Mouse (Mus musculus): ENCODE measurements around the gene Vinac1. TPM values are rescaled to one million over a fixed set of nuclear protein-coding genes. Genes with fewer than 3 reads are reported as not detected.

Vinac1 gene
- polyA plus RNA-seq, 1 experiment from 2014 or later, result 0.08 TPM

DNA sequence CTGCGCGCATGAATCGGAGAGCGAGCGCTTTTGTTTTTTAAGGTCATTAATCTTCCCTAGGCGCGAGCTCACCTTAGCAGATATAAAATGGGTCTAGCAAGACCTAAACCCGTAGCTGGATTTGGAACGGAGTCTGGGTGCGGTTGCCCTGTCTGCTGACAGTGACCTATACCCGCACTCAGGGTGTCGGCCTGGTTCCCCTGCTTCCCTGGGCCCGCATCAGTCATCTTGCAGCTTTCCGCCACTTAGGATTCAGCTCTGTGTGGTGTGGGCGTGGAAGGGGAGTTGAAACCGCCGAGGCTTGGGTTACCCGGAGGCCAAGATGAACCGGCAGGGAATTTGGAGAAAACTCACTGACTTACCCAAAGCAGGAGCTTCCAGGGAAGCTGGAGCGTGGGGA, 18.4 kb upstream of the Vinac1 start:
- WGBS, result under 1% methylated on average over 20 of the region's 20 CpGs
- peak overlapping the region; percentile 29; the same call in 1 of the 2 replicates for H3K27ac ChIP-seq (ENCODE audit: poor library complexity, severe bottlenecking)
- peaks cover 11% of the 10 kb centered on the region; the same call in 1 of the 2 replicates for H3K4me1 ChIP-seq (replicated peaks)
- no peaks in the 10 kb centered on the region for H3K27me3 ChIP-seq (replicated peaks)
- ATAC-seq (ENCODE audit: insufficient number of reproducible peaks, low FRiP score), result peak; percentile 69; the same call in 1 of the 2 replicates
- H3K9me3 ChIP-seq (replicated peaks), result 0 out of 2 replicates have a peak, but pooled peaks cover 3% of the 10 kb centered on the region
- H3K9ac ChIP-seq, result peak overlapping the region; percentile 81
- H3K4me3 ChIP-seq, result peak overlapping the region; percentile 79
- peaks cover 17% of the 10 kb centered on the region for H3K36me3 ChIP-seq
- H3K4me2 ChIP-seq, result peak overlapping the region; percentile 82

DNA sequence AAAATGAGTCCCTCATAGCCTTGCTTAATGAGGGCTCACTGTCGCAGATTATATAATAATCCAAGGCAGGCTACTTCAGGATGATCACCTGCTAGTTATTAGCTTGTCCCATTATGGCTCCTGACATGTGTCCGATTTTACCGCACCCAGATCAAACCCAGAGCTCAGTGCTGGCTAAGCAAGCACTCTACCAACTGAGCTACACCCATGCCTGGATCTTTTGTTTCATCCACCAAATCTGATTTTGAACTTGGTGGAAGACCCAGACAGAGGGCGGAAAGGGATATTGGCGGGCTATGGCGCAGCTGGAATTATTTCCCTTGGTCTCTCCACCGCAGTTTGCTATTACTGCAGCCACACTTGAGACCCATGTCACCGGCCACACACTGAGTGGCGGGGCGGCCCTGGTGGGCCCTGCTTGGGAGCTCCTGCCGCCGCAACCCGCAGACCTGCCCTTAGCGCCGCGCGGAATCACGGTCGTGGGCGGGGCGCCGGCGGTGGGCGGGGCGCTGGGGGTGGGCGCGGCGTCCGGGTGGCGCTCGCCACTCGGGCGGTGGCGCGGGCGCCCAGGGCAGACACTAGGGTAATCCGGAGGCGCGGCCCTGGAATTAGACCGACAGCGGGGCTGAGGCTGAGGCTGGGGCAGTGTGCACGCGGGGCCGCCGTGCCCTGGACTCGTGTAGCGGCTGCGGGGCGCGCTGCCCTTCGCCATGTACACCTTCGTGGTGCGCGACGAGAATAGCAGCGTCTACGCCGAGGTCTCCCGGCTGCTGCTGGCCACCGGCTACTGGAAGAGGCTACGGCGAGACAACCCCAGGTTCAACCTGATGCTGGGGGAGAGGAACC, 17.7 kb upstream of the Vinac1 start, which contains the start of gene Ttl:
TSS of gene Ttl (plus strand) at position 506 of the 846 bp plus-strand sequence.
- Histone ChIP-seq H3K9me3 (replicated peaks) (0 out of 2 replicates have a peak, but pooled peaks cover 3% of the 10 kb centered on the region), H3K27me3 (replicated peaks) (no peaks in the 10 kb centered on the region), H3K9ac (peak within 1 kb of the TSS; percentile 81), H3K27ac (ENCODE audit: poor library complexity, severe bottlenecking) (peak within 1 kb of the TSS; percentile 29), H3K4me1 (replicated peaks) (peaks cover 11% of the 10 kb centered on the region; the same call in 1 of the 2 replicates), H3K36me3 (peaks cover 17% of the 10 kb centered on the region), H3K4me2 (peak within 1 kb of the TSS; percentile 82), H3K4me3 (peak within 1 kb of the TSS; percentile 79)
- peak; percentile 94 for ATAC-seq (ENCODE audit: insufficient number of reproducible peaks, low FRiP score)
- WGBS, result 2% methylated on average over 61 of the region's 62 CpGs

DNA sequence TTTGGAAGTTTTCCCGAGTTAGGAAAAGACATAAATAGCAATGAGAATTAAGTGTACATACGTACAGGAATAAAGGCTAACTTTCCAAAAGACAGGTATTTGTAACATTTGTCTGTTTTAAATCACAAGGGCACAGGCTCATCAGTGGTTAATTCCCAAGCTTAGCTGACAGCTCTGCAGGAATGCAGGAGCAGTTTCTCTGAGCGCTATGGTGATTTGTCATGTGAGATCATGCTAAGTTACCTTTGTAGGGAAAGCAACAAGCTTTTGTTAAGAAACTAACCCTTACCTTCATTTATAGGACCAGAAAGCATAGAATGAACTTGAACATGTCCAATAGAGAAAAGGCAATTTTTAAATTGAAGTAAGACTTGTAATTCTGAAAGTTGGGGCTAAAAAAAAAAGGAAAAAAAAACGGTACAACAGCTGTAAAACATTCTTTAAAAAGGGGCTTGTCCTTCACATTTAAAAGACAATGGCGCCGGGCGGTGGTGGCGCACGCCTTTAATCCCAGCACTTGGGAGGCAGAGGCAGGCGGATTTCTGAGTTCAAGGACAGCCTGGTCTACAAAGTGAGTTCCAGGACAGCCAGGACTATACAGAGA, 13.6 kb upstream of the Vinac1 start:
- H3K27me3 ChIP-seq (replicated peaks), result no peaks in the 10 kb centered on the region
- ATAC-seq (ENCODE audit: insufficient number of reproducible peaks, low FRiP score), result no peak
- H3K27ac ChIP-seq (ENCODE audit: poor library complexity, severe bottlenecking), result no peak overlapping the region
- 71% methylated on average over 10 of the region's 10 CpGs for WGBS
- no peak overlapping the region for H3K4me3 ChIP-seq
- peaks cover 13% of the 10 kb centered on the region for H3K9me3 ChIP-seq (replicated peaks)
- no peaks in the 10 kb centered on the region for H3K36me3 ChIP-seq
- H3K4me1 ChIP-seq (replicated peaks), result peaks cover 4% of the 10 kb centered on the region; the same call in 1 of the 2 replicates
- H3K4me2 ChIP-seq, result no peak overlapping the region
- H3K9ac ChIP-seq, result no peak overlapping the region

DNA sequence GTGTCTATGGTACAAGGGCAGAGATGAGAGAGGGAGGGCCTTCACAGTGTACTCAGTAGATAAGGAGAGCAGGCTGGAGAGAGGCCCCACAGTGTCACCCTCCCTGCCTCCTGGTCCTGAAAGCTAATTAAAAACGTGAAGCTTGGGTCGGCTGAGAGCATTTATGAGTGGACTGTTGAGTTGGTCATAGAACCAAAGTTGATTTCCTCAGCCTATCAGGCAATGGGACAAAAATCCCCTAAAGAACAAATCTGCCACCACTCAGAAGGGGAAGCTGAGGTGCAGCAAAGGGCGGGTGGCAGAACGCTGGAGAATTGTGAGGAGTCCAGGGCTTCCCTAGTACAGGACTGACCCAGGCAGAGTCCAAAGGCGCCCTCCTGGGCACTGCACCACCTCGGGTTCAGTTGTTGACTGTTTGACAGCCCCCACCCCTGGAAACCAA, 10.0 kb upstream of the Vinac1 start:
- H3K36me3 ChIP-seq, result no peaks in the 10 kb centered on the region
- no peak overlapping the region for H3K9ac ChIP-seq
- H3K4me3 ChIP-seq, result no peak overlapping the region
- 67% methylated on average over 6 of the region's 6 CpGs for WGBS
- peaks cover 18% of the 10 kb centered on the region for H3K9me3 ChIP-seq (replicated peaks)
- no peak overlapping the region for H3K27ac ChIP-seq (ENCODE audit: poor library complexity, severe bottlenecking)
- no peaks in the 10 kb centered on the region for H3K27me3 ChIP-seq (replicated peaks)
- no peak overlapping the region for H3K4me2 ChIP-seq
- ATAC-seq (ENCODE audit: insufficient number of reproducible peaks, low FRiP score), result no peak
- no peaks in the 10 kb centered on the region for H3K4me1 ChIP-seq (replicated peaks)

DNA sequence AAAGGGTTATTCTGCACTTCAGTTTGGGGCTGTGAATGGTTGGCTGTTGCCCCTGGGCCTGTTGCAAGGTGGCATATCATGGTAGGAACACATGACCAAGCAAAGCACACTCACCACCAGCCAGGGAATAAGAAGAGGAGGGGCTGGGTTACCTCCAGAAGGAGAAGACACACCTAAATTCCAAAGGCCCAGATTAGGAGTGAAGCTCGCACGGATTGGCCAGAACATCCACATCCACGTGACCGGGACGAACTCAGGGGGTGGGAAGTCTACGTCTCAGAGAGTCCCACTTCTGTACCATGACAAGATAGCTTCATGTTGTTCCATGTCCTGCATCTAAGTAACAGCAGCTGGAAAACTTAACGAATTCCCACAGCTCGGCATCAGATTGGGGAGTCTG, 9.3 kb upstream of the Vinac1 start:
- peaks cover 18% of the 10 kb centered on the region for H3K9me3 ChIP-seq (replicated peaks)
- no peaks in the 10 kb centered on the region for H3K4me1 ChIP-seq (replicated peaks)
- WGBS, result 91% methylated on average over 8 of the region's 8 CpGs
- no peaks in the 10 kb centered on the region for H3K27me3 ChIP-seq (replicated peaks)
- no peak overlapping the region for H3K27ac ChIP-seq (ENCODE audit: poor library complexity, severe bottlenecking)
- no peaks in the 10 kb centered on the region for H3K36me3 ChIP-seq
- H3K4me2 ChIP-seq, result no peak overlapping the region
- no peak for ATAC-seq (ENCODE audit: insufficient number of reproducible peaks, low FRiP score)
- H3K4me3 ChIP-seq, result no peak overlapping the region
- H3K9ac ChIP-seq, result no peak overlapping the region

DNA sequence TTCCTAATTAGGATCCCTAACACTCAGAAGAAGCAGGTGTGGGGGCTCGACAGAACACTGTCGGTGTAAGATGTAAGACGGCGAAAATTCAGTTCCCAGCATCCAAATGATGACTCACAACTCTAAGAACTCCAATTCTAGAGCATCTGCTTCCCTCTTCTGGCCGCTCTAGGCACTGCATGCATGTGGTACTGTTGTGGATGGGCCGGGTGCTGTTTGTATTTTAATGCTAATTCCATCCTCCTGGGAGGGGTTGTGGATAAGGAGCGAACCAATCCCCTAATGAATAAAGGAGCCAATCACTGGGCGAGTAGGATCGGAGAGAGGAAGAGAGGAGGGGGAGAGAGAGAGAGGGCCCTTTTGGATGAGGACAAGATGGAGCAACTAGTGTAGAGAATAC, 8.6 kb upstream of the Vinac1 start:
- WGBS, result 45% methylated on average over 9 of the region's 9 CpGs

DNA sequence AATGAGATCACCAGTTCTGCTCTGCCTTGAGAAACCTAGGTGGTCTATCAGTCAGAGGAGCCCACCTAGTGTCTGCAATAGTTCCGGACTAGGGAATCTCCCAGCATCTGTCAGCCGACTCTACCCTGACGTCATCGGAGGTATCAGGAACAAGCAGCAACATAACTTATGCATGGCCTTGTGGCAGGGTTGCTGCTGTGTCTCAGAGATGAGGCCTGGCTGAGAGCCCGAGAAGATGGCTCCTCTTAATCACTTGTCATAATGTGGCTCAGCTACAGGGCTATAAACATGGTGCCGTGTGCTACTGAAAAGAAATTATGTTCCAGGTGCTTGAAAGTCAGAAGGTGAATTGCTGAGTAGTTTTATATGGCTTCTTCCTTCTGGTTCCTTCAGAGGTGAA, 7.8 kb upstream of the Vinac1 start:
- H3K9ac ChIP-seq, result no peak overlapping the region
- H3K27me3 ChIP-seq (replicated peaks), result no peaks in the 10 kb centered on the region
- ATAC-seq (ENCODE audit: insufficient number of reproducible peaks, low FRiP score), result no peak
- H3K4me1 ChIP-seq (replicated peaks), result no peaks in the 10 kb centered on the region
- 82% methylated on average over 6 of the region's 6 CpGs for WGBS
- H3K27ac ChIP-seq (ENCODE audit: poor library complexity, severe bottlenecking), result no peak overlapping the region
- H3K36me3 ChIP-seq, result no peaks in the 10 kb centered on the region
- no peak overlapping the region for H3K4me2 ChIP-seq
- H3K9me3 ChIP-seq (replicated peaks), result peaks cover 18% of the 10 kb centered on the region
- H3K4me3 ChIP-seq, result no peak overlapping the region

More for the DNA sequence above, 8.6 kb upstream of the Vinac1 start:
- Histone ChIP-seq H3K27me3 (replicated peaks) (no peaks in the 10 kb centered on the region), H3K36me3 (no peaks in the 10 kb centered on the region), H3K4me2 (no peak overlapping the region), H3K9me3 (replicated peaks) (peaks cover 18% of the 10 kb centered on the region), H3K27ac (ENCODE audit: poor library complexity, severe bottlenecking) (no peak overlapping the region), H3K4me1 (replicated peaks) (no peaks in the 10 kb centered on the region), H3K9ac (no peak overlapping the region), H3K4me3 (no peak overlapping the region)
- no peak for ATAC-seq (ENCODE audit: insufficient number of reproducible peaks, low FRiP score)

DNA sequence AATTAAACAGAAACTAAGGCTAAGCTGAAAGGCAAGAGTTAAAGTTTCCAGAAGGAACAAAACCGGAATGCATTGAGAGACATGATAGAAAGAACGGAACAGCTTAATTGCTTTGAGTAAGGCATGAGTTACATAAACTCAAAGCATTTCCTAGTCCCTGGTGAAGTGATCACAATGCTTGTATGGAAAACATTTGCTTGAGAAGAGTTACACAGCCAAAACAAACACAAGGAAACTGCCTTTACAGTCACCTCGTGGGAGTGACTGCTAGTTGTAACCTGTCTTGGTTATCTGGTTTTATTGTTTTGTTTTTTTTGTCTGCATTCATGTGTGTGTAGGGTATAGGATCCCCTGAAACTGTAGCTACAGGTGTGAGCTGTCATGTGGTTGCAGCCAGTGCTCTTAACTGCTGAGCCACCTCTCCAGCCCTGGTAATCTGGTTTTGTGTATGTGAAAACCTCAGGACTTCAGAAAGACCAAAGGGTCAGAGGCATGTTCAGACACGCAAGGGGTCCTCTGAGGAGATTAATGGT, 4.5 kb upstream of the Vinac1 start:
- Histone ChIP-seq H3K4me1 (replicated peaks) (no peaks in the 10 kb centered on the region), H3K9ac (no peak overlapping the region), H3K4me3 (no peak overlapping the region), H3K27me3 (replicated peaks) (0 out of 2 replicates have a peak, but pooled peaks cover 3% of the 10 kb centered on the region), H3K4me2 (no peak overlapping the region), H3K9me3 (replicated peaks) (peaks cover 11% of the 10 kb centered on the region), H3K36me3 (no peaks in the 10 kb centered on the region), H3K27ac (ENCODE audit: poor library complexity, severe bottlenecking) (no peak overlapping the region)
- ATAC-seq (ENCODE audit: insufficient number of reproducible peaks, low FRiP score), result no peak
- WGBS, result 66% methylated on average over 4 of the region's 4 CpGs

DNA sequence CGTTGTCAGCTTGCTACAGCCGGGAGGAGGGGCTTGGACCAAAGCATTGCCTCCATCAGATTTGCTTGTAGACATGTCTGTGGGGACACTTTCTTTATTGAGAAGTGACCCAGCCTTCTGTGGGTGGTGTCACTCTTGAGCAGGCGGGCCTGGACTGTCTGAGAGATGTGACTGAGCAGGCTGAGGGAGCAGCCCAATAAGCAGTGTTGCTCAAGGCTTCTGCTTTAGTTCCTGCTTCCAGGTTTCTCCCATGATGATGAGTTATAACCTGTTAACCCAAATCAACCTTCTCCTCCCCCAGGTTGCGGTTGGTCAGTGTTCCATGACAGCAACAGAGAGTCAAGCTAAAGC, 1.2 kb downstream of the Vinac1 start:
- 84% methylated on average over 4 of the region's 4 CpGs for WGBS
- Histone ChIP-seq H3K9ac (no peak overlapping the region), H3K9me3 (replicated peaks) (no peaks in the 10 kb centered on the region), H3K4me2 (no peak overlapping the region), H3K36me3 (no peaks in the 10 kb centered on the region), H3K4me3 (no peak overlapping the region), H3K4me1 (replicated peaks) (no peaks in the 10 kb centered on the region), H3K27me3 (replicated peaks) (peaks cover 12% of the 10 kb centered on the region), H3K27ac (ENCODE audit: poor library complexity, severe bottlenecking) (no peak overlapping the region)
- no peak for ATAC-seq (ENCODE audit: insufficient number of reproducible peaks, low FRiP score)

DNA sequence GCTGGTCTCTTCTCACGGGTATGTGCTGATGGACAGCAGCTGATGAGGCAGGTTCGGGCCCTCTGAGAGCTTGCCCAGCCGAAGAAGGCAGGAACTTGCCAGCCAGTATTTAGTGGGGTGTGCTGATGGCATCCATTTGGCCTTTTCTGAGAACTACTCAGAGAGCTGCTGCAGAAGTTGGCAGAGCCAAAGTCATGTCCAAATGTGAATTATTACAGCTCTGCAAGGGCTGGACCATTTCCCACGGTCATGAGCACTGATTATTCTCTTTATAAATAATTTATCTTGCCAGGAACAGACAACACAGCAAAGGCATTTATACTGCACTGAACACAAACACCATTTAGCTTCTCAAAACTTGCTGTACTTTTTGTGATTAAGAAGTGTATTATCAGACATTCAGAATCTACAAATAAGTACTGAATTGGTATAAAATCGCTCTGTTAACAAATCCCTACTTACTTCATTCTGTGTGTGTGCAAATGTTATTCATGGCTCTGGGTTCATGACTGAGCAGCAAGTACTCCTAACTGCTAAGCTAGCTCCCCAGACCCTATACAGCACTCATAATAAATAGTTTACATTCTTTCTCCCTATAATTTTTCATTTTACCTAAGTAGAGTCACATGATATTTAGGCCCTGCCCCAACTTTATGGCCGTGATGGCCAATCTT, 1.7 kb downstream of the Vinac1 start:
- WGBS, result 64% methylated on average over 6 of the region's 6 CpGs
- H3K4me1 ChIP-seq (replicated peaks), result no peaks in the 10 kb centered on the region
- no peak overlapping the region for H3K9ac ChIP-seq
- H3K27ac ChIP-seq (ENCODE audit: poor library complexity, severe bottlenecking), result no peak overlapping the region
- H3K9me3 ChIP-seq (replicated peaks), result no peaks in the 10 kb centered on the region
- H3K27me3 ChIP-seq (replicated peaks), result peaks cover 15% of the 10 kb centered on the region
- no peak overlapping the region for H3K4me2 ChIP-seq
- H3K4me3 ChIP-seq, result no peak overlapping the region
- no peak for ATAC-seq (ENCODE audit: insufficient number of reproducible peaks, low FRiP score)
- no peaks in the 10 kb centered on the region for H3K36me3 ChIP-seq

DNA sequence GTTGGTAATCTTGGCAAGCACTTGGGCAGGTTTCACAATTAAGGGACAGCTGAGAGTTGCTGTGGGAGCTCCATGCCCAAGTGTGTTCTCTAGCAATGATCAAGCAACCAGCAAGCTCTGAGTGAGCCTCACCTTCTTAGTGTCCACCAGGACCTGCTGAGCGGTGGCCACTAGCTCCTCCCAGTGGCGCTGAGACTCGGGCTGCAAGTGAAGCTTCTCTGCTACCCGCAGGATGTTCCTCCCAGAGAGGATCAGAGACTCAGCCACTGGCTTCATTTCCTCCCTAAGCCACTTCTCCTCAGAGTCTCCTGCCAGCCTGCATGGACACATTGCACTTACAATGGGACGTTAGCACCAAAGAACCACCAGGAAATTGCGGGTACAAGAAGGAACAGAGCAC, 7.4 kb downstream of the Vinac1 start:
- no peak overlapping the region for H3K4me3 ChIP-seq
- no peak overlapping the region for H3K4me2 ChIP-seq
- H3K36me3 ChIP-seq, result no peaks in the 10 kb centered on the region
- WGBS, result 21% methylated on average over 6 of the region's 6 CpGs
- H3K27me3 ChIP-seq (replicated peaks), result peaks cover 59% of the 10 kb centered on the region
- peaks cover 15% of the 10 kb centered on the region for H3K4me1 ChIP-seq (replicated peaks)
- ATAC-seq (ENCODE audit: insufficient number of reproducible peaks, low FRiP score), result no peak
- no peak overlapping the region for H3K9ac ChIP-seq
- no peak overlapping the region for H3K27ac ChIP-seq (ENCODE audit: poor library complexity, severe bottlenecking)
- no peaks in the 10 kb centered on the region for H3K9me3 ChIP-seq (replicated peaks)

Measured in heart, embryonic 12.5 days (tissue).